Mouse (Mus musculus): Measurements from ENCODE around the gene Arhgap11a. TPM values are rescaled to one million over a fixed set of nuclear protein-coding genes. Genes with fewer than 3 reads are reported as not detected.

Gene Arhgap11a
- 1 to 10 TPM; 1.3 to 1.6 TPM for total RNA-seq (2021)
- long read RNA-seq, full-length matches to known transcripts: 1 of 1 reads
- long read RNA-seq, partial matches to known transcripts: 0 of 1 reads
- long read RNA-seq, other reads (novel, unspliced or antisense): 0 of 1 reads

GRCm38 (mm10) chr2:113848245-113849121, at the start of gene Arhgap11a:
TSS of gene Arhgap11a (minus strand) at chr2:113848661.
- DNase-seq (ENCODE audit: low spot score in 2 of 2): peak; percentile 79 to 94

GRCm38 (mm10) chr2:113893385-113894122, 45.1 kb upstream of the Arhgap11a start:
- no peak for DNase-seq (ENCODE audit: low spot score in 2 of 2)

DNA sequence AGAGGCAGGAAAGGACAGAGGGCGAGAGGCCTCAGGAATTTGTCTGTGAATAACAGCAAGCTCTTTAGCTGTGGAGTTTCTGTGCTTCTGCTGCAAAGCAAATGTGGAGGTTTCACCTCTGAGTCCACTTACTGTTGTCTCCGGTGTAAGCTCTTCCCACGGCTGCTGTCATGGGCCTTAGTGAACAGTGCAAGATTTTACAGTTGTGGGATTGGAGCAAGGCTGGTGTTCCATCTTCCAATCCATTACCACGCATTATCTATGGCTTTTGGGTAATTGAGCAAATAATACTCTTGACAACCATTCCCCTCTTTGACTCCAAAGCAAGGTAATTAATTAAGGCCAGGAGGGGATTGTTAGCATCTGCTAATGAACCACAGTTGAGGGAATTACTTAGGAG, 38.7 kb upstream of the Arhgap11a start:
- DNase-seq (ENCODE audit: low spot score in 2 of 2): no peak

DNA sequence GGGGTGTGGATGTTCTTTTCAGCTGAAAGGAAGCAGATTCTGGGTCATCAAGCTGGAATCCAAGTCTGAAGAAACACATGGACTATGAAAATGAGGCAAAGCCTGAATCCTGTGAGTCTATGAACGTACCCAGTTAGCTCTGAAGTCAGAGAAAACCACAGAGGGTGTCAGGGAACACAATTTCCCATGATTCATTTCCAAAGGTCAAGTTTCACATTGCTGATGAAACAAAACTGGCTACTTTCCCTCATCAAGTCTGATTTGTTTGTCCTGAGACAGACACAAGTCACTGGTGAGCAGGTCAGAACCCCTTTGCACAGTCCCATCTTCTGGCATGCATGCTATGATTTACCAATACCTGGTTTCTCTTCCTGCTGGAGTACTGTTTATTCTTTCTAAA, 37.6 kb upstream of the Arhgap11a start:
- no peak for DNase-seq (ENCODE audit: low spot score in 2 of 2)

DNA sequence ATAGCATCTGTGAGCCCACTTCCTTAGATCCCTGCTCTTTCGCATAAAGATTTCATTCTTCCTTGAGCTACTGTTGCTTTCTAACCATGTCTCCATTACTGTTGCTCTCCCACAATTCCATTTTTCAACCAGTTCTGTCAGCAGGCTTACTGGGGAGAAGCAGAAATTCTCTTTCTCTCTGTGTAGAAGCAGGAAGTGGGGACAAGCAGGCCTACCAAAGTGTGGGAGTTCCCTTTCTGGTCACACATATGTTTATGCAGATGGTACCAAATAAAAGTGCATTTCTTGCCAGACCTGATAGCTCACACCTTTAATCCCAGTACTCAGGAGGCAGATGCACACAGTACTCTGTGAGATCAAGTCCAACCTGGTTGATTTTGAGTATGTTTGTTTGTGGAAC, 21.7 kb upstream of the Arhgap11a start:
- peak; percentile 4 to 43 for DNase-seq (ENCODE audit: low spot score in 2 of 2)

DNA sequence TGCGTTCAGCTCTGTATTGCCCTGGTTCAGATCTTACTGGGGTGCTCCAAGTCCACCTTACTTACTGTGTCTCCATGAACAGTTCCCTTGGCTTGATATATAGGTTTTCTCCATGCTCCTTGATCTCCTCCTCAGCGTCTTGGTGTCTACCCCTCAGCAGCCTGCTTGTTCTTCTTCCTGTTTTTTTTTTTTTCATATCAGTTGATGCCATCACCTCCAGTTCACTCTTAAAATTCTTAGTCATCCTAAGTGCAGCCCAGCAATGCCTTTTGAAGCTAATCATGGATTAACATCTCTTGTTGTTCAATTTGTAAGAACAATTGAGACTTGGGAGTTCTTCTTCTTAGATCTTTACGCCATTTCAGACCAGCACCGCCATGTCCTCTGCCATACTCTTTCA, 19.9 kb upstream of the Arhgap11a start:
- DNase-seq (ENCODE audit: low spot score in 2 of 2): no peak

DNA sequence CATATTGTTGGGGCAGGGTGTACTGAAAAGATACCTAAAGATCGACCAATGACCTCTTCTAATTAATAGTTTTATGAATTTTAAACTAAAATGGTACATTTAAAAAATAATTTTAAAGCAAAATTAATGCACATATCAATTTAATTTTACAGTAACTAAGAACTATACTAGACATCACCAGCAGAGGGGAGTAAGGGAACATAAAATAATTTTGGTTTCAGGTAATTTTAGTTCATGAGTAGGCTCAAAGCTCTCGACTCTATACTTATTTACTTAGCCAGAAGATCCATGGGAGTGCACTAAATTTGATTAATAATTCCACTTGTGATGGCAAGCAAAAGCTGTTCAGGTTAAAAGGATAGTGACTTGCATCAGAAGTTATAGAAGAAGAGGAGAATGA, 17.7 kb upstream of the Arhgap11a start:
- peak in 1 of 2 experiments; percentile 30 for DNase-seq (ENCODE audit: low spot score in 2 of 2)

DNA sequence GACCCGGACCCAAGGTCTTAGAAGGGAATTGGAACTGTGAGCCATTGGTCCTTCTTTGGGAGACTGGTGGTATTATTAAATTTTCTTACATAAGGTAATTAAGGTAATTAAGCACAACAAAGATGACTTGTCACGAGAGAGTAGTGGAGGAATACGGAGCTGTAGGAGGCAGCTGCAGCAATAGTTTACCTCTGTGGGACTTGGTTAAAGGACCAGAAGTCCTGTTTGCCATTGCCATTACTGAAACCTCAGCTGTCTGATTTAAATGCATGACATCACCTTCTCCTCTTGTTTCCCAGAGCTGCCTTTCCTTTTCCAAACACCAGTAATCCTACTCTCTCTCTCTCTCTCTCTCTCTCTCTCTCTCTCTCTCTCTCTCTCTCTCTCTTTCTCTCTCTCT, 680 bp upstream of the Arhgap11a start:
- no peak for DNase-seq (ENCODE audit: low spot score in 2 of 2)

GRCm38 (mm10) chr2:113847678-113848244, 700 bp downstream of the Arhgap11a start:
- no peak for DNase-seq (ENCODE audit: low spot score in 2 of 2)

GRCm38 (mm10) chr2:113845081-113845480, 3.4 kb downstream of the Arhgap11a start:
- DNase-seq (ENCODE audit: low spot score in 2 of 2): no peak

GRCm38 (mm10) chr2:113841656-113842437, 6.6 kb downstream of the Arhgap11a start:
- DNase-seq (ENCODE audit: low spot score in 2 of 2): no peak

DNA sequence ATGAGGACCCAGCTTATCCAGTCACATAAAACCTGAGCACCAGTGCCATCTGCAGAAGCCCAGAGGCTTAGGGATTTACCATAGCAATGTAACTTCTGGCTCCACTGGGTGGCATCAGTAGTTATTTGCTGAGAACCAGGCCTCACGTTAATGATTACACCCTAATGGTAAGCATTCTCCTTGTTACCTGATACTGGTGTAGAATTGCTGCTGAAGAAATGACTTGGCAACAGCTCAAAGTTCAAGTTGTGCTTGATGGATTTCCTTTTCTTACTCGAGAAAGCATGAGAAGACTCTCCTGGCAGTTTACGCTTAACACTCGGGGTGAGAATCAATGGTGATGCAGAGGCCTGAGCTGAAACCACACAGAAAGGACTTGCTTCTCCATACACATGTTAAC, 9.0 kb downstream of the Arhgap11a start:
- no peak for DNase-seq (ENCODE audit: low spot score in 2 of 2)

- no peak for DNase-seq (ENCODE audit: low spot score in 2 of 2)
Observed at GRCm38 (mm10) chr2:113835219-113835618, 13.2 kb downstream of the Arhgap11a start.

- DNase-seq (ENCODE audit: low spot score in 2 of 2): peak; percentile 82 to 86
Observed at GRCm38 (mm10) chr2:113828943-113829882, 19.2 kb downstream of the Arhgap11a start, which contains the start of gene Scg5. TSS of gene Scg5 (minus strand) at chr2:113829121.

DNA sequence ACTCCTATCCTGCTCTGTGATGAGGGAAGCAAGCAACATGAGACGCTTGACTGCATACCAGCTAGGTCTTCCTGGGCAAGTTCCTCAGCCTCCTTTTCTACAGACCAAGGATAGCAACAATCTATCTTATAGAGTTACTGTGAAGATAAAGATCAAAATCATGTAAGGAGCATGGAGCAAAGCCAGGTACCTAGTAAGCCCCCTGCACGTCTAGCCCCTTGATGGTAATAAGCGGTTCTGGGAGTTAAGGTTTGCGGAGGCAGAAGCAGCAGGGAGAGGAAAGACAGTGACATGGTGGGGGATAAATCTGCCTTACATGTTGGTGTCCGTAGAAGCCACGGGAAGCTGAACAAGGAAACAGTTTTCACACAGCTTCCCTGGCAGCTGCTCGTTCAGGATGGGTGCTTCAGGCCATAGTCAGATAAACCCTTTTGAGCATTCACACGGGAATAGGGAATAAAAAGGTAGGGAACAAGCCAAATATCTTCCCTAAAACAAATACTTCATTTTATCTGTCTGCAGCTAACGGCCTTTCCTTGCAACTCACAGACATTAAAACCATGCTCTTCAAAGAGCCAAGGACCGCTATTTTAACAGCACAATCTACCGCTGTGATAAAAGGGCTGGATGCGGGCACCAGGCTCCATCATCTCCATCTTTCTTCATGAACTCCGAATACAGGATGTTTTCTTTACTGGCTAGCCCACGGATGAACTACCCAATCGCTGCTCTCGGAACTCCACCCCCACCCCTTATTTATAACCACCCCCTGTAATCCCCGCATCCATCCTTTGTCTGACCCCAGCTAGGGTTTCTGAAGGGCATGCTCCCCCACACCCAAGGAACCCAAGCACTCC, 20.1 kb downstream of the Arhgap11a start:
- peak in 1 of 2 experiments; percentile 60 for DNase-seq (ENCODE audit: low spot score in 2 of 2)

DNA sequence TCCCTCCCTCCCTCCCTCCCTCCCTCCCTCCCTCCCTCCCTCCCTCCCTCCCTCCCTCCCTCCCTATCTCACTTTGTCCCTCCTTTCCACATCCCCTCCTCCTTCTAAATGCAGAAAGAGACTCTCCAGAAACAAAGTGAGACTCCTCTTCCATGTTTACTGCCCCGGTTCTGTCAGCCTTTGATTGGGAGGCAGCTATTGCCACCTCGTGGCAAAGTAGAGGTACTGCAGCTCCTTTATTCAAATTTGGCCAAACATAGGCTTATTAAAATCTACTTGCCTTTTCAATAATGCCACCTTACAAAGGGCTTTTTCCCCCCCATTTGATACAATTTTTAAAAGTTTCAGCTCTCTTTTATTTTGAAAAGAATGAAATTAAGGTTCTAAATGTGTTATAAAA, 24.6 kb downstream of the Arhgap11a start:
- DNase-seq (ENCODE audit: low spot score in 2 of 2): peak in 1 of 2 experiments; percentile 71

- no peak for DNase-seq (ENCODE audit: low spot score in 2 of 2)
Observed at GRCm38 (mm10) chr2:113822367-113822766, 26.1 kb downstream of the Arhgap11a start.

- no peak for DNase-seq (ENCODE audit: low spot score in 2 of 2)
Observed at GRCm38 (mm10) chr2:113821176-113821734, 27.2 kb downstream of the Arhgap11a start.
